Mouse (Mus musculus) lung, postnatal 0 days (tissue): Measurements from ENCODE around the gene Gnaq.

ENCODE experiments used
- CTCF ChIP-seq: IDR thresholded peaks from 2 replicates; pipeline ENCODE4 v1.5.1; 2016; ENCODE audit warnings: antibody characterized with exemption, mild to moderate bottlenecking
- EP300 ChIP-seq: IDR thresholded peaks from 2 replicates; pipeline ENCODE4 v1.6.1; 2016; ENCODE audit warnings: antibody characterized with exemption, mild to moderate bottlenecking, control low read depth

DNA sequence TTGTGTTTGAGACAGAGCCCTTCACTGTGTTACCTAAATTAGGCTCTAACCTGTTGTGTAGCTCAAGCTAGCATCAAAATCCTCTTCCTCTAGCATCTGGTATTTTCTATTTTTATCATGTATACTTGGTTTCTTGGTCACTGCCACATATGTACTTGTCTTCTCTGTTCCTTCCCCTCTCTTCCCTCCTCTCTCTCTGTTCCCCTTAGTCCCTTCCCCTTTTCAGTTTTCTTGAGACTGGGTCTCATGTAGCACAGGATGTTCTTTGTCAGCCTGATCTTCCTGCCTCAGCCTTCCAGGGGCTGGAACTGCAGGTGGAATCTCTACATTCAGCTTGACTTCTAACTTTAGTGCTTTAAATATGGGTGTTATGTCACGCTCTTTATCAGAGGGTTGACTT lies 16.5 kb downstream of the Gnaq start:
- TF ChIP-seq EP300 = no peak
- no peak for TF ChIP-seq CTCF
